Mouse (Mus musculus): ENCODE data around the gene Rtbdn.

The Rtbdn gene

DNA sequence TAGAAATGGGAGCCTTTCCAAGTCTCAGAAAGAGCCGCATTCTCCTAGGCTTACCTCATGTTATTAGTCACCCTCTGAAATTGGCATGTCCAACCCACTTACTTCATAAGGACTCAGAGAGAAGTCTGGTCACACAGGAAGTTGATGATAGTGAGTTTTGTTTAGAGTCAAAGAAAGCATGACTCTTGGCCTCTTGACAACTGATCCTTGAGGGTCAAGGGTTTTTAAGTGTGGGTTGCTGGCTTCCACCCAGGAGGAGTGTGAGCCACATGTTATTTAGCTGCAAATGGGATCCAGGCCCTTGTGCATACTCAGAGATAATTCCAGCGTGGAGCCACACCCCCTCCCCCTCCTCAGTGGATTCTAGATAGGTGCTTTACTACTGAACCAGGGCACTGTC lies 25.2 kb upstream of the Rtbdn start:
- DNase-seq (ENCODE audit: low spot score in 2 of 2), result no peak

DNA sequence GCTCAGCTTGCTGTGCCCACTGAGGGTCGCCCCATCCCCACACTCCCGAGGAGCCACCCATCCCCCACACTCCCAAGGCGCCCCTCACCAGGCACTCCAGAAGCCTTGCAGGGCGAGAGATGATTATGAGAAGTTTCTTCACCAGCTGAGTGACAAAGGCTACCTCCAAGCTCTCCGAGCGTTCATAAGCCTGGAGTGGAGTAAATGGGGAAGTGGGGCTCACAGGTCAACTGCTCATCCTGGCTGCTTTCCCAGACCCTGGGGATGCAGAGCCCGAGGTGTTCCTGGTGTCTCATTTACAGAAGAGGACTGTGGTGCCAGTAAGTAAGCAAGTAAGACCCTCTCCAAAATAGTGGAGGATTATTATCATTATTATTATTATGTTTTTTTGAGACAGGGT lies 21.2 kb upstream of the Rtbdn start:
- DNase-seq (ENCODE audit: low spot score in 2 of 2), result no peak

DNA sequence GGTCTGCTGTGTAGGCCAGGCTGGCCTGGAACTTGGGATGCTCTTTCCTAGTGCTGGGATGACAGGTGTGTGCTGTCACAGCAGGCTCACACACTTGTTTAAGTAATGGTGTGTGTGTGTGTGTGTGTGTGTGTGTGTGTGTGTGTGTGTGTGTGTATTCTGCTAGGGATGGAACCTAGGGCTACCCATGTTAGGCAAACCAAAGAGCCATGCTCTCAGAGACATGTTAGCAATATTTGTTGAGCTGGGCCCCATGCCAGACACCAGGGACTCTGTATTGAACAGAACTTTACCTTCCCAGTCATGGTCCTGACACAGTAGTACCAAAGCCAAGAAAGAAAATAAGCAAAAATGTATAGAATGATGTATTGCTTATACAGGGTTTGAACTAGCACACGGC lies 19.3 kb upstream of the Rtbdn start:
- no peak for DNase-seq (ENCODE audit: low spot score in 2 of 2)

DNA sequence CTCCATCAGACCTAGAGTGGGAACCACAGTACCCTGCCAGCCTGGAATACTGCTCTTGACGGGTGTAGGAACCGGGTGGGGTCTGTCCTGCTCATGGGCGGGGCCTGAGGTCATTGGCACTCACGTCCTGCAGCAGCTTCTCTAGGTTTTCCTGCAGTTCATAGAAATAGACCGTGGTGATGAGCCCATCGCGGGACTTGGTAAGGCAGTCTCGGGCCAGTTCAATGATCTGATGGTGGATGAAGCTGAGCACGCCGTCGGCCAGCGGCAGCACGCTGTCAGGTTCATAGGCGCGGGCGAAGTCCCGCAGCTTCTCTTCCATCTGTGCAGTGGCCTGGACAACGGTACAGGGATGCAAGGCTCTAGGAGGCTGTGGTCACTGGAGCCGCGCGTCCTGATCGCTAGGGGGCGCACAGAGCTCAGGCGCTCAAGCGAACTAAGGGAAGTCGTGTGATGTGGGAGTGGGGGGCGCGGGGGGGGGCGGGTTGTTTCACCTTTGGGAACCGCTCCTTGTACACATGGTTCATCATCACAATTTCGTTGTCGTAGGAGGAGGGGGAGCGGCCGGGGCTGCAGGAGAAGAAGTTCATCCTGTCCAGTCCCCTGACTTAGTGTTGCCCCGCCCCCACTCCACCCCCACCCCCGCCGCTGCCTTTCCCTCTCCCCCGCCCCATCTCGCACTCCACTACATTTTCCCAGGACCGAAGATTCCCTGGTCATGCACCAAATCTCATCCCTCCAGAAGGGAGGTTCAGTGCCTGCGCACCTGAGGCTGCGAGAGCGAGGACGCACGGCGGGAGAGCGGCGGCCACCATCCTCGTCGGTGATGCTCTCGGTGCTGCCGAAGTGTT lies 18.1 kb upstream of the Rtbdn start:
- DNase-seq (ENCODE audit: low spot score in 2 of 2), result peak; percentile 73 to 76

DNA sequence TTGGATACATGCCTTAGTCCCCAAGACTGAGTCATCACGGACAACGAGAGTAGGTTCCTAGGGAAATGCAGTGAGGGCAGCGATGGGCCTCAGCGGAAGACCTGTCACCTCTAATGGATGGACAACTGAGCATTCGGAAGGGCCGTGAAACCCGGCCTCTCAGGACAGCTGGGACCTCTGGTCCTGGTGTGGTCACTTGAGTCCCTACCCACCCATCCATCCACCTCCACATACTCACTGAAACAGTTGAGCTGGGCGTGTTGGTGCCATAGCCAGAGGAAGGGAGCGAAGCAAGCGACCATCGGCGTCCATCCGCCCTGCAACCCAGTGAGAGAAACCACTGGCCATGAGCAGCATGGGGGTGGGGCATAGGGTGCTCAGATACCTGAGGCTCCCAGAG lies 16.2 kb upstream of the Rtbdn start:
- DNase-seq (ENCODE audit: low spot score in 2 of 2), result no peak

DNA sequence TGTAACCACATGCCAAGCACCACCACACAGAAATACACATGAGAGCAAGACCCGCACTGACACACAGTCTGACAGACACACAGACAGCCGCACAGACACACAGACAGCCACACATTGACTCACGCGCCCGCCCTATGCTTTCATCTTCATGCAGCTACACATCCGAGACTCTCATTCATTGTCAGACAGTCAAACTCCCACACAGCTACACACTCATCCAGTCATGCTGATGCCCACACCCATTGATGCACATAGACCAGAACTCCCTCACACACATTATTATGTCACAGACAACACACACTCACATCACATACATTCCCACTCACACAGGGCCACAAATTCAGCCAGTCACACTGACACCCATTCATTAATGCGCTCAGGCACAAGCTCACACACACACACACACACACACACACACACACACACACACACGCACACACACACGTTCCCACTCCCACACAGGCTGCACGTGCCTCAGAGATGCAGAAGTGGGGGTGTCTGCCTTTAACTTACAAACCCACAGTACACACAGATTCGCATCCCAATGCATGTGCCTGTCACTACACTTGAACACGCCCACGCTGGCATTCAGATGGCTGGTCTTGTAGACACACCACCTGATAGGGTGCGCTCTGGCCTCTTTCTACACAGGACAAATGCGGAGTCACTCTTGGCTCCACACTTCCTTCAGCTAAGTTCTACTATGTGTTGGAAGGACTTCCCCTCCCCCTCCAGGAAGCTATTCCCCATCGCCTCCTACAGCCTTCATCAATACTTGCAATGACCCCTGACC lies 12.8 kb upstream of the Rtbdn start:
- peak; percentile 53 to 68 for DNase-seq (ENCODE audit: low spot score in 2 of 2)

DNA sequence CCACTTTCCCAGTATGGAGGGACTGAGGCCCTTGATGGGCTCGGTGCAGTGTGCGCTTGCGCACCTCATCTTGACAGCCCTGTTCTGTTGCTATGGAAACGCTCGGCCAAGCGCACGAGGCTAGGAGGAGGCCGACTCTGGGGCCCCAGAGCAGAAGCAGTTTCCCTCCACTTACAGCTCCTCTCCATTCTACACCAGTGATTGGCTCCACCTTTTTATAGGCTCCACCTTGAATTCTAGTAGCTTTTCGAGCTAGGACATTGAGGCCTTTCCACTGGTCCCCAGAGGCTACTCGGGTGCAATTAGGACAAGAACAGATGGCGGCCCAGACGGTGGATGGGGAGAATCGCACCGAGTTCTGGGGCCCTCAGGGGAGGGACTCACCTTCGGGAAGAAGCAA lies 11.9 kb upstream of the Rtbdn start:
- peak; percentile 50 to 52 for DNase-seq (ENCODE audit: low spot score in 2 of 2)

DNA sequence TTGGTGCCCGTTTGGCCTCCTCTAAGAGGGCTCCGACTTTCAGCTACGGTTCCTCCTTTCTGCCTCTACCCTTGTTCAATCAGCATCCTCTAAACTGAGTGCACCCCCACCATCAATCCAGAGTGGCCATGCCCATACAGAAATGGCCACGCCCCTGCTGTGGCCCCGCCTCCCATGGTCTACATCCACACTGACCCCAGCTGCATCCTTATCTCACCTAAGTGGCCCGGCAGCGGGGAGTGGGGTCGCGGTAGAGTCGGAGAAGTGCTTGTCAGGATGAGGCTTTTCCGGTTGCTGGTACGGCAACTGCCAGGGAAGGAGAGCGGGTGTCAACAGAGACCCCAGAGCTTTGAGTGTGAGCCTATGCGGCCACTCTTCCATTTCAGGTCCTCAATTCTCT lies 11.3 kb upstream of the Rtbdn start:
- peak in 1 of 2 experiments; percentile 18 for DNase-seq (ENCODE audit: low spot score in 2 of 2)

DNA sequence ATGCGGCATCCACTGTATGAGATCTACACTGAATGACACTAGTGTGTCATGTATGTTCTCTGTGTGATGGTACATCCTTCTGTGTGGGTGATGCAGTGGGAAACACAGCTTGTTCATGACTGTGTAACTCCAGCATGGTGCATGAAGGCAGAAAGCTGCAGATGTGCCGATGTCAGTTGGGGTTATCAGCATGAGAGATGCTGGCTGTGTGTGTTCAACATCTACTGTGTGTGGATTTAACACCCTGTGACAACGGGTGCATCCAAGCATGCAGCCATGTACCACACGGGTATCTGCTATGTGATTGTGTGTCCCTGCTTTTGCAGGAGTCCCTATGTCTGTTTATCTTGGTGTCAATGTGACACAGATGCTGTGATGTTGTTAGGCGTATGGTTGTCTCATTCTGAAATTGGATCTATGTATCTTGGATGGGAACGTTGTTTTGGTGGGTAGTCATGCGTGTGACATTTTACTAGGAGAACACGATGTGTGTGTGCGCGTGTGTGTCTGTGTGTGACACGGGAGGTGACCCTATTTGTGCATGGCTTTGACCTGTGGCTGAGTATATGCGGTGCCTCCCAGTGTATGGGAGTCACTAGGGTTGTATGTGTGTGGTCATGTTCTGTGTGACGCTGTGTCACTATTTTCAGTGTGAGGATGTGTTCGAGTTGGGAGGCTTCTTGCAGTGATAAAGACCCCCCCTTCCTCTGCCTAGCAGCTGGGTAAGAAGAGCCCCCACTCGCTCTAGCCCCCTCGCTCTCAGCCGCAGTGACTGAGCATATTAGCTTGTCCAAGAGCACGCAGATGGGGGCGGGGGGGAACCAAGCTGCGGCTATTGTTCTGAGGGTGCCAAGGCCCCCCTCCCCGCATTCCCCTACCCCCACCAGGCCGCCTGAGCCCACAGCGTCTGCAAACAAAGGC lies 10.5 kb upstream of the Rtbdn start:
- peak in 1 of 2 experiments; percentile 52 for DNase-seq (ENCODE audit: low spot score in 2 of 2)

DNA sequence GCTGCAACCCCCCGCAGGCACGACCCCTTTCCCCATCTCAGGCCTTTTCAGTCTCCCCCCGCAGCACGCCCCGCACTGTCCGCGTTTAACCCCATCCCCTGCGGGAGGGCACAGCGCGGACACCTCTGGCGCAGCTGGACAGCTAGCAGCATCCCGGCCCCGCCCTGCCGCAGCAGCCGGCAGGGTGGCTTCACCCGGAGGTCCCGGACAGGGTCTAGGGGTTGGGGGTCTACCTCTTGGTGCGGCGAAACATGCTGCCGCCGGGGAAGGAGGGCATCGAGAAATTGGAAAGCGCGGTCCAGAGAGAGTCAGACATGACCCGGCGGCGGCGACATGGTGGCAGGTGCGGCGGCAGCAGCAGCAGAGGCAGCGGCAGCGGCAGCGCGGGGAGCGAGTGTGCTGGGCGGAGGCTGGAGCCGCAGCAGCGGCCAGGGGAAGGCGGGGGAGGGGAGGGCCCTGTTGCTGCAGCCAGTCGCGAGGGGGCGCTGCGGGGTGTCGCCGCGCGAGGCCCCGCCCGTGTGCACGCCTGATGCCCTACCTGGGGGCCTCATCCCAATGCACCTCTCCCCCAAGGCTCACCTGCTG lies 9.7 kb upstream of the Rtbdn start, which contains the start of gene Mast1:
Gene Mast1, minus strand, starts transcription at position 398 of the 585 bp plus-strand sequence.
- DNase-seq (ENCODE audit: low spot score in 2 of 2), result peak; percentile 74 to 77

DNA sequence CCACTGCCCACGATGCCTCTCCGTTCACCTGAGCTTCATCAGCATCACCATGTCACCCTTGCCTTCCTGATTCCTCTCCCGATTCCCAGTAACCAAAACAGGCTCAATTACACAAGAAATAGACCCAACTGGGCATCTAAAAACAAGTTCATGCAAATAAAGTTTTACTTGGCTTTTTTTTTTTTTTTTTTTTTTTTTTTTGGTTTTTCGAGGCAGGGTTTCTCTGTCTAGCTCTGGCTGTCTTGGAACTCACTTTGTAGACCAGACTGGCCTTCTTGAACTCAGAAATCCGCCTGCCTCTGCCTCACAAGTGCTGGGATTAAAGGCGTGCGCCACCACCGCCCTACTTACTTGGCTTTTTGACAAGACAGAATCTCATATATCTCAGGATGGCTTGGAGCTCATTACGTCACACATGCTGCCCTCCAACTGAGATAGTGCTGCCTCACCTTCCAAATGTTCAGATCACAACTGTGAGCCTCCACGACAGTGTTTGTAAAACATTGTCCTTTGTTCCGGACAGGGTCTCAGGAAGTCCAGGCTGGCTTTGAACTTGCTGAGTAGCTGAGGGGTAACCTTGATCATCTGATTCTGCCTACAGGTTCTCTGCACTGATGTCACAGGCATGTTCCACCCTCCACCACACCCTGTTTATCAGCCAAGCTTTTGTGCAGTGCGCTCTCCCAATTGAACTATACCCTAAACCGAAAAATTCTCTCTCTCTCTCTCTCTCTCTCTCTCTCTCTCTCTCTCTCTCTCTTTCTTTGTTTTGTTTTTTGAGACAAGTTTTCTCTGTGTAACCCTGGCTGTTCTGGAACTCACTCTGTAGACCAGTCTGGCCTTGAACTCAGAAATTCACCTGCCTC lies 8.9 kb upstream of the Rtbdn start:
- DNase-seq (ENCODE audit: low spot score in 2 of 2), result no peak

DNA sequence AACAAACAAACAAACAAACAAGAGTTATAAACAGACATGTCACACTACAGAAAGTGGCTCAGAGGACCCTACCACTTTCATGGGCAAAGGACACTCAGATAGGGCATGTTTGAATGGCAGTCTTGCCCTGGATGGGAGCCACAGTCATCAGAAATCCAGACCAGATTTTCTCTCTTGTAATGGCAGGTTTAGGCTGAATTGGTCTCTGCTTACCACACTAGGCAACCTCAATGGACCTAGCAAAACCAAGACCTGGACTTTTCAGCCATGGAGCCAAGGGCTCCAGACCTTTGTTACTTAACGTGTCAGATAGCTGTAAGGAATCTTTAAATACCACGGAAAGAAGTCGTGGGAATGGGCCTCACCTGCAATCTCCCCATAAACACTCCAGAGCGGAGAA lies 3.1 kb upstream of the Rtbdn start:
- DNase-seq (ENCODE audit: low spot score in 2 of 2), result no peak

DNA sequence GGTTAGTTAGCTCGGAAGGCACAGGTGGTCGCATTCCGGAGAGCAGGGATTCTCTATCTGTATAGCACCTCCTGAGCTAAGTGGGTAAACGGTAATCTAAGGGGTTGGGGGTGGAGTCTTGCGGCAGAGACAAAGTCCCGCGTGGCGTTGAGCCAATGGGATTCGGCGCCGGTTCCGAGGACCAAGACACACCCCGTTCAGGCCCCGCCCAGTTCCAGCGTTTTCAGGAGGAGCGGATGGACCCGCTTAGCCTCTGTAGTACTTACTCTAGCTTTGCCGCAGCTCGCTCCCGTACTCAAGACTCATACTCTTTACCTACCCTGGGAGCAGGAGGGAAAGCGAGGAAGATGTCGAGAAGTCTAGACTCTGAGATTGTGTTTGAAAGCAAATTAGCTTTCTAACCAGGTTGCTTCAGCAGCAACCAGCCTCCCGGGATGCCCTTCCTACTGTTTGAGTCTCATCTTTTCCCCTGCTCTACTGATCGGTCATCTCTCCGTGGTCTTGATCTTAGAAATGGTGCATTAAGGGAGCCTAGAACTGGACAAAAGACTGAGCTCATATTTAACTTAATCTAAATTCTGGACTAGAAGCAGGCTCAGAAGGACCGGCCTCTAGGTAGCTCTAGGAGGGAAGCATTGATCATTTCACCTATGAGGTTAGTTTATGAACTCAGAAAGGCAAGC lies 2.2 kb upstream of the Rtbdn start:
- DNase-seq (ENCODE audit: low spot score in 2 of 2), result peak; percentile 70 to 79

DNA sequence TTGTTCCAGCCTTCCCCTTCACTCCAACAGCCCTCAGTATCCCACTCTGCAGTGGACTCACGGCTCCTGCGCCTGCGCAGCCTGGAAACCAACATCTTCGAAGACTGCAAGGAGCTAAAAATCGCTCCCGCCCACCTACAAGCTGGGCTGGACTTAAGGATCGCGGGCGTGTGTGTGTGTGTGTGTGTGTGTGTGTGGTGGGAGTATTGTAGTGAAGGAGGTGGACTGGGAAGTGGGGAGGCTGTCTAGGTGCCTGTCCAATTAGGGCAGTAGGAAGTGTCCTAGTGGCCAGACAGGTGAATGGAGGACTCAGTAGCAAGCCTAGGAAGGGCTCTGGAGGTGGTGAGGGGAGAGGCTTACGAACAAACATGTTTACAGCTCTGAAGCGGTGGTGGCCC lies 1.6 kb upstream of the Rtbdn start:
- DNase-seq (ENCODE audit: low spot score in 2 of 2), result peak; percentile 84 to 88

DNA sequence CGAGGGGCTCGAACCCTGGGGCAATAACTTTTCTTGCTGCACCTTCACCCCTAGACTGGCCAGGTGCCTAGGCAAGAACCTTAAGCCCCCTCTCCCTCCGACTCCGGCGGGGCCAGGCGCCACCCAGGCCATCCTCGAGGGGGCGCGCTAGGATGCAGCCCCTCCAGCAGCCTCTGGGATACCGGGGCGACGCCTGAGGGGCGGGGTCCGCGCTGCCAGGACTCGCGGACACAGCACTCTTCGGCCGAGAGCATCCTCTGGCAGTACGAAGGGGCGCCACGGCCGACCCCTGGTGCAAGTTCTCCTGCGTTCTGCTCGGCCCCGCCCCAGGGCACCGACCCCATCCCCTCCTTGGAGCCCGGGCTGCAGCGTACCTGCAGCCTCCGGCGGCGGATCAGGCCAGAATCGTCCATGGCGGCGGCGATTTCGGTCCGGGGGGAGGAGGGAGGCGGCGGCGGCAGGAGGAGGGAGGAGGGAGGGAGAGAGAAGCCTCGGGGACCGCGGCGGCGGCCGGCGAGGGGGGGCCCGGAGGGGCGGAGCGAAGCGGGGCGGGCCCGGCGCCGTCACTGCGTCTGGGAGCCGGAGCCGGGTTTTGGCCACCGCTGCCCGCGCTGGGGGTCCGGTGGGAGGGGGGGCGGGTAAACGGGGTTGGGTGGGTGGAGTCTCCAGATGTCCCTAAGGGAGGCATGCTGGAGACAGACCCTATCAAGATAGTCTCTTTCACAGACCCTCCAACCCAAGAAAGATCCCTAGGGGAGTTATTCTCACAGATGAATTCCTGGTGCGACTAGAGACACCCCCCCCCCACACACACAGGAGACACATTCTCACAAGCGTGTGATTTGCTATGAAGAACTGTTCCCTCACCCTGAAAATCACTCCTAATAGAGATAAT lies 911 bp upstream of the Rtbdn start:
- DNase-seq (ENCODE audit: low spot score in 2 of 2), result no peak

DNA sequence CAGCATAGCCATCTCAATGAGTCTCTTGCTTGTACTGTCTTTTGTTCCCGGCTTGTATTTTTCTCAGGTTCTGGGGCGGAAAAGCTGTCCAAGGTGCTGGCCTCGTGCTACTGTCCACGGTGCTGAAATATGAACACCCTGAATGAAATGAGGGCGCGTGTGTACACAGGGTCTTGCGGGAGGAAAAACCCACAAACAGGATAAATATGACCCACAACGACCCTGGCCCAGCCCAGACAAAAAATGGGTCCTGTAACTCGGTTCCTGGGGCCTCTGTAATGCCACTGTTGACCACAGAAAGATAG lies 402 bp downstream of the Rtbdn start:
- no peak for DNase-seq (ENCODE audit: low spot score in 2 of 2)

DNA sequence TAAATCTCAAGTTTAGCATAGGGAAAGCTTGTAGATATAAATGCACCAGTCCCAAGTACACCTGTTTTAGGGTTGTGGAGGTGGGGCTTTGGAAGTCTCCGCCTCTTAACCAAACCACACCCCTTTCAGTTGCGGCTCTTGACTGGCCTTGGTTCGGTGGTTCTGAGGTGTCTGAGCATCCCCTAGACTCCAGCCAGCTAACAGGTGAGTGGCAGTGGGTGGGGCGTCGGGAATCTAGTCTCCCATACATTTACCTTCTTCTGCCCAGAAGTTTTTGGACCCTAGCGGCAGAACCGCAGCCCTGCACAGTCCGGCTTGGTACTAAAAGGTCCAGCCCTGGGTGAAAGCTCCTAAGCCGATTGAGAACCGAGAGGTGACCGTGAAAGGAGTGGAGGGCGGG lies 3.0 kb downstream of the Rtbdn start:
- no peak for DNase-seq (ENCODE audit: low spot score in 2 of 2)

DNA sequence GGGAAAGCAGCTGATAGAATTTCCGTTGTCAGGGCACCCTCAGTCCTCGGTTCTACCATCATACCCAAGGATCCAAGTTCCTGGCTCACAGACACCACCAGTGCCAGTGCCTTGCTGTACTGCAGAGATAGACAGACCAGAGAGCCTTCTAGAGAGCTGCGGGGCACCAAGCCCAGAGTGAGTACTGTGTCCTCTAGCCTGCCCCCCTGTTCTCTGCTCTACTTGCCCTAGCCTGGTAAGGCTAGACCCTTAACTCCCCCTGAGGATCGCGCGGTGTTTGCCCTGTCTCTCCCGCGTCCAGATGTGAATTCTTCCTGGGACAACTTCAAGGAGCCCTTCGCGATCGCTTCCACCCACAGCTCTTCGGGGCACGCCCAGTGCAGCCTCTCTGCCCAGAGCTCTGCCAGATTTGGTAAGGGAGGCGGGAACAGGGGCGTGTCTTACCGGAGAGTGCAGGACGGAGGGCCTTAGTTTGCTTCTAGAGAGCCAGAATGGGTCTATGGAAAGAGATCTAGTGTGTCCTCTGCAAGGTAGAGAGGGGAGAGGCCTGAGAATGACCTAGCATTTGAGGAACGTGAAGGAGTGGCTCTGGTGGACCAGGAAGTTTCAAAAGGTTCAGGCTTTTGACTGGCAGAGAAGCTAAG lies 5.9 kb downstream of the Rtbdn start:
- no peak for DNase-seq (ENCODE audit: low spot score in 2 of 2)

DNA sequence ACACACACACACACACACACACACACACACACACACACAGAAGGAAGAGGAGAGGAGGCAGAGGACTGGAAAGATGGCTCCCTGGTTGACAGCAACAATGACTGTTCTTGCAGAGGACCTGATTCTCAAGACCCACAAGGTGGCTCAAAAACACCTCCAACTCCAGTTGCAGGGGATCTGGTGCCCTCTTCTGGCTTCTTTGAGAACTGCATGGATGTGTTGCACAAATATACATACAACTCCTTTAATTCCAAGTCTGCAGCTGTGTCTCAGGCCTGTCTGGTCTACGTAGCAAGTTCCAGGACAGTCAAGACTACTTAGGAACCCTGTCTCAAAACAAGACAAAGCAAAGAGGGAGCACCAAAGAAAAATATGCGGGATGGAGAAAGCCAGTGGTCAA lies 10.0 kb downstream of the Rtbdn start:
- peak; percentile 88 to 89 for DNase-seq (ENCODE audit: low spot score in 2 of 2)
